Mouse (Mus musculus) G1E (cell line): ENCODE measurements around the gene Zdhhc7.

ENCODE experiments used
- CTCF ChIP-seq: IDR thresholded peaks from 2 replicates; pipeline ENCODE4 v1.5.1; 2012; ENCODE audit warnings: low read depth, low read length, inconsistent platforms, mixed read lengths
- GATA1 ChIP-seq: IDR thresholded peaks from 2 replicates; pipeline ENCODE4 v1.6.1; 2012; ENCODE audit warnings: borderline replicate concordance, low read length, inconsistent platforms, mixed read lengths
- GATA2 ChIP-seq: IDR thresholded peaks from 2 replicates; pipeline ENCODE4 v1.6.1; 2012; ENCODE audit warnings: low read depth, low read length, inconsistent platforms, borderline replicate concordance
- POLR2AphosphoS5 ChIP-seq: IDR thresholded peaks from 2 replicates; pipeline ENCODE4 v1.6.1; 2012; ENCODE audit warnings: low read depth, low read length, inconsistent platforms; ENCODE audit not compliant: insufficient replicate concordance
- TAL1 ChIP-seq: conservative IDR thresholded peaks from 2 replicates; pipeline ENCODE4 v1.6.1; 2012; ENCODE audit warnings: low read depth, low read length, inconsistent platforms, mixed read lengths

GRCm38 (mm10) chr8:120039313-120039919 is 61.9 kb downstream of the Zdhhc7 start:
- TF ChIP-seq CTCF (no peak), TAL1 (no peak), GATA1 (no peak), POLR2AphosphoS5 (no peak), GATA2 (no peak)
